Mouse (Mus musculus): ENCODE data around the gene Rab5c. TPM values are rescaled to one million over a fixed set of nuclear protein-coding genes. Genes with fewer than 3 reads are reported as not detected.

The Rab5c gene
- total RNA-seq, 2 experiments from 2014 or later: 40.3 to 42.7 TPM

DNA sequence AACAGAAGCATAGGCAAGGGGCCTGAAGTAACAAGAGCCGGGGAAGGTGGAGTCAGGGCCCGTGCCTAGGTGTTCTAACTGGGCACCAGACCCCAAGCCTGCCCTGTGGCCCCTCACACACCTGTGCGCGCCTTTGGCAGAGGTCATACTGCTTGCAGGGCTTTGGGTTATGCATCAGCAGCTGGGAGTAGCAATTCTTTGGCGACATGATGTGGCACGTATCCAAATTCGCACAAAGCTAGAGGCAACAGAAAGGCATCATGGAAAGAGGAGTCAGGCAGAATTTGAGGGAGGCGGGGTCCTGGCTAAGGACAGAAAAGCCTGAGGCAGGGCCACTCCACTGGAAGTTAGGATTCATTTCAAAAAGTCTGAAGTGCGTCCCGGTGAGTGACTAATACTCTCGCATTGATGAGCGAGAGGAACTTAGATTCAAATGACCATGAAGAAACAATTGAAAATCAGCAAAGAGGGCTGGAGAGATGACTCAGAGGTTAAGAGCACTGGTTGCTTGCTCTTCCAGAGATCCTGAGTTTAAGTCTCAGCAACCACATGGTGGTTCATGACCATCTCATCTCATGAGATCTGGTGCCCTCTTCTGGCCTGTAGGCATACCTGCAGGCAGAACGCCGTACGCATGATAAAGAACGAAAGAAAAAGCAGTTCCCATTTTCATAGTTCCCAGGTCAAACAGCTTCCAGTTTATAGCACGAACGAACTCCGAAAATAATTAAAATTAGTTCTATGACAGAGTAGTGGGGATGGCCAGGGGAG lies 35.7 kb downstream of the Rab5c start:
- DNase-seq (ENCODE audit: low spot score): peak; percentile 77

- DNase-seq (ENCODE audit: low spot score): peak; percentile 78
Measured at GRCm38 (mm10) chr11:100701301-100701700, 36.7 kb downstream of the Rab5c start.

DNA sequence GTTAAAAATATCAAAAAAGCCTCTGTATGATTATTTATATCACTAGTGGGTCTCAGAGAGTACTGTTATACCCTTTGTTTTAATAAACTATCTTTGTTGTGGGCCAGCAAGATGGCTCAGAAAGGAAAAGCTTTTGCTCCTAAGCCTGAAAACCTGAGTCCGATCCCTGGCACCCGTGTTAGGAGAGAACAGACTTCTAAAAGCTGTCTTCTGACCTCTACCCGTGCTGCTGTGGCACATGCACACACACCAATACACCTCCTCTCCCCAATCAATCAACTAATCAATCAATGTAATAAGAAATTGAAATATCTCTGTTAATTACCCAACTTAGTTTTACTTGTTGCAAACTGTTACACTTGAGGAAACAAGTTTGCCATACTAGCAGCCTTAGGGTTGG lies 37.3 kb downstream of the Rab5c start:
- no peak for DNase-seq (ENCODE audit: low spot score)

GRCm38 (mm10) chr11:100697921-100698320 lies 40.1 kb downstream of the Rab5c start:
- DNase-seq (ENCODE audit: low spot score): no peak

DNA sequence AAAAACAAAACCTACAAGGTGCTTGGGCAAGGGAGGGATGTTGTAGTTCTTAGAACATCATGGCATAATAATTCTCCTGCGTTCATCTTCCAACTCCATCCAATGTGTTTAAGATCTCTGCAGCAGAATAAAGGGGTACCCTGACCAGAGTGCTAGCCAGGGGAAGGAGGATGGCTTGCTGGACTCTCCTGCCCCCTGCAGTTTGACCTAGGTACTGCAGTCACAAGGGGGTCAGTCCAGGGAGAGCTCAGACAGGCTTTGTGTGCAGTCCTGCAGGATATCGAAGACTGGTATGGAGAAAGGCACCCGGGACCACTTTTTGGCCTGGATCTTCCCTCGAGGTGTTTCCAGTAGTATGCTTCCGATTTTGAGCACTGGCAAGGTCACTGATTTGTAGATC lies 43.1 kb downstream of the Rab5c start:
- peak; percentile 86 for DNase-seq (ENCODE audit: low spot score)

DNA sequence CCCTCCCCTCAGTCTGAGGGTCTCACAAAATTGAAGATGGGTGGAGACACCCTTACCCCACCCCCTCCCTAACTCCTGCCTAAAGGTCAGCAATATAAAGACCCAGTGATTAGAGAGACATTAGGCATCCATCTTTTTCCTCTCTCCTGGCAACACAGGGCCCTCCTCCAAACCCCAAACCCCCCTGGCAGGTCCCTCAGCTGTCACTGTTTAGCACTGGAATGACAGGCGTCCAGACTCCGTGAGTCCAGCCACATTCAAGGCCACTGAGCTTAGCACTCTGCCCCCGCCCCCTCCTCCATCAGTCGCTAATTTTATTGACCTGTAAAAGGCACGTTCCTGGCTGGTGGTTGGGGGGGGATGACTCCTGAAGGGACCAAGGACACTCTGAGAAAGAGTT lies 44.9 kb downstream of the Rab5c start:
- no peak for DNase-seq (ENCODE audit: low spot score)

GRCm38 (mm10) chr11:100692164-100692616 lies 45.8 kb downstream of the Rab5c start, which contains the start of gene Zfp385c:
Gene Zfp385c, minus strand, starts transcription at chr11:100692455.
- DNase-seq (ENCODE audit: low spot score): no peak

DNA sequence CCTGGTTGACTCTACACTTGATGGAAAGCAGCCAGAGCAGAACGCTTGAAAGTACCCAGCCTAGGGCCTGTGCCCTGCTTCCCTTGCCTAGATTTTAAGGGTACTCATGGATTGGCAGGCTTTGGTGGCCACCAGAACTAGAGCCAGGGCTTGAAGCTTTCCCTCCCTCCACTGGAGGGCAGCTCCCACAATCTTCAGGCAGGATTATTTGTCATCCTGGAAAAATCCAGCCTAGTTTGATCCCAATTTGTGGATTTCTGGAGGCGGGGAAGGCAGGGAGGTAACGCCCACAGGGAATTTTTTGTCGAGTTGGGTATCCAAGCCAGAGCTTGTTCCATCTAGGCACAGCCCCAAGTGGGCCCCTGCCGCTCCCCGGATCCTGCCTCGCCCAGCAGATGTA lies 47.6 kb downstream of the Rab5c start:
- DNase-seq (ENCODE audit: low spot score): no peak

GRCm38 (mm10) chr11:100688443-100688842 lies 49.6 kb downstream of the Rab5c start:
- no peak for DNase-seq (ENCODE audit: low spot score)

GRCm38 (mm10) chr11:100687265-100687664 lies 50.8 kb downstream of the Rab5c start:
- DNase-seq (ENCODE audit: low spot score): no peak

- DNase-seq (ENCODE audit: low spot score): no peak
Measured at GRCm38 (mm10) chr11:100685371-100685770, 52.6 kb downstream of the Rab5c start.

DNA sequence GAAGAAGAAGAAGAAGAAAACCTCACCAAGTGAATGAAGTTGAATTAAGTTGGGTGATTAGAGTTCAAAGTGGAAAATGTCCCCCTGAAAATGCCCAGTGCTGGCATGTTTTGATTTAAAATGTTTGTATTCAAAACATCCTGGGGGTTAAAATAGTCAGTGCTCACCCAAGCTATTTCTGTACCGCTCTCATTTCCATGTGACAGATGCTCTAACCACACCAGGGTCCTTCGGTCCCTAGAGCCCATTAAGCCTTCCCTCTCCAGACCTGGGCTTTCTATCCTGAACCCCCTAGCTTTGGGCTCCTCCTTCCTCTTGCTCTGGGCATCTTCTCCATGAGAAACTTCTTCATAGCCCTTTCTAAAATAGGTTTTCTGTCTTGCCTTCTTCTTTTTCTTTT lies 53.9 kb downstream of the Rab5c start:
- DNase-seq (ENCODE audit: low spot score): no peak

DNA sequence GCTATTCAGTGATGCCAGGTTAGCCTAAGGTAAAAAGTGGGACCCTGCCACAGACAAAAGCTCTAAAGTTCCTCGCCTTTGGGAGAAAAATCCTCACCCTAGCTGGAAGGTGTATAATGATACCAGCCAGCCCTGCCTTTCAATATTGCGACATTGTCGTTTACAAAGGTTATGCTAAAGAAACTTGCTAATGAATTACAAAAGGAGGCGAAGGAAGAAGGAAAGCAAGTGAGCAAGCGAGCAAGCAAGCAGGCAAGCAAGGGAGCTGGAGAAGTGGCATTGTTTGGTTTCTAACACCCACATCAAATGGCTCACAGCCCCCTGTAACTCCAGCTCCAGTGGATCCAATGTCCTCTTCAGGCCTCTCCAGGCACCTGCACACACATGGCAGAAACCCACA lies 55.5 kb downstream of the Rab5c start:
- DNase-seq (ENCODE audit: low spot score): no peak

DNA sequence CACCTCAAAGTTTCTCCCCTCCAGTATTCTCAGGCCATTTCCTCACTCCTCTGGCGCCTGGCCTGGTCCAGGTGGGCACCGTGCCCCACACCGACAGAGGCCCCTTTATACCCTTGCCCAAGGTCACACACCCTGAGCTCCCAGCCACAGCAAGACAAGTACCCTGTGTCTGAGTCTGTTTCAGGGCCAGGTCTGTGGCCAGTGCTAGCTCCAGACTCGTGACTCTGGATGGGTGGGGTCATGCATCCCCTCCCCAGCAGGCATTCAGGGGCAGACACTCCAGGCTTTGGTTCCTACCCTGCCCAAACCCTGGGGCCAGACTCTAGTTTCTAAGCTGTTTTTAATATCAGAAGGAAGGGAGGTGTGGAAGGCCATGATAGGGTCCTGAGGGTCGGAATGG lies 56.2 kb downstream of the Rab5c start:
- DNase-seq (ENCODE audit: low spot score): no peak

DNA sequence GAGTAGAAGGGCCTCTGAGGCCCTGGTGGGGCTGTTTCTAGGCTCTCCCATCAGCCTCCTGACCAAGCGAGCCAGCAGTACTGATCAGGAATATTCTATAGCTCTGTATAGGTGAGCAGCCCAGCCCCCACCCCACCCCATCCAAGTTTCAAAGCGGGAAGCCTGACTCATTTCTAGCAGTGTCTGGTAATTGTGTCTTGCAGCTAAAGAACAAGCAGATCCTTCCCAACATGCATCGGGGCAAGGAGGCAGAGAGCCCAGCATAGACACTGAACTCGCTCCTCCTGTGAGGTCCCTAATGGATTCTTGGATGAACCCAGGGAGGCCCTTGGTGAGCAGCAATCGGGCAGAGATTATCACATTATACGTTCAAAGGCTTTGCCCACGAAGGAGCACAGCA lies 60.2 kb downstream of the Rab5c start:
- no peak for DNase-seq (ENCODE audit: low spot score)

DNA sequence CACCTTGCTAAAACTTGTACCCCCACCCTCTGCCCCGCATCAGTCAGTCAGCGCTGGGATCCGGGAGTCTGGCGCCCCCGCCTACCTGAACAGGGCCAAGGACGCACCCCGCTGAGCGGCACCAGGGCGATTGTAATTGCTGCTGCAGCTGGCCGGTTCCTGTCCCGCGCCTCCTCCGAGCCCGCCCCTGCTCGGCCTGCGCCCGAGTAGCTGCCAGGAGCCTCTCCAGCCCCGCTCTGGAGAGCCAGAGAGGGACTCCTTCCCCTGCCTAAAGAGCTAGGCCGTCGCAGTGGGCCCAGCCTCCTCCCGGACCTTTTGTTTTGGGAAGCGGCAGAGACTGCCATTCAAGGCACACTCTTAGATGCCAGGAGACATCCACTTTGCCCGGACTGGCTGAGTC lies 64.8 kb downstream of the Rab5c start:
- peak; percentile 56 for DNase-seq (ENCODE audit: low spot score)

DNA sequence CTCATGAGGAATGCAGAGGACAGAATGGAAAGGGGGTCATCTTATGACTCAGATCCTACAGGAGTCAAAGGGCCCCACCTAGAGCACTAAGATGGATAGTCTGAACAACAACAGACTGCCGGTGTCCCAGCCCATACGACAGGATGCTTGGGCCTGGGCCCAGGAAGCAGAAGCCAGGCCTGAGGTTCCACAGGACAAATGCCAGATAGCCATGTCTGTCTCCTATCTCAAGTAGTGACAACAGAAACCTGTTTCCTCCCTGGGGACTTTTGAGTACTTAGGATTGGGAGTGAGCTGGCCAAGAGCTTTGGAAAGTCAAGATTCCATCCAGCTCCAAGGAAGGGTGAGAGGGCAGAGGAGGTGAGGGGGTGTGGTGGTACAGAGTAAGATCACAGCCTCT lies 66.1 kb downstream of the Rab5c start:
- no peak for DNase-seq (ENCODE audit: low spot score)

- DNase-seq (ENCODE audit: low spot score): no peak
Measured at GRCm38 (mm10) chr11:100671049-100671448, 67.0 kb downstream of the Rab5c start.

Other genes with a start within 250 kb of the Rab5c start
- 10 to 100 TPM in 1 of 2 experiments, 1 to 10 TPM in 1; 9.5 to 12.2 TPM for gene Acly, start 210.2 kb downstream of the Rab5c start, total RNA-seq (2021)
- under 1 TPM; 0.33 to 0.48 TPM for gene Ttc25, start 192.6 kb downstream of the Rab5c start, total RNA-seq (2021)
- gene Cnp, start 163.3 kb downstream of the Rab5c start, total RNA-seq (2021): 1 to 10 TPM; 3.8 to 5.0 TPM
- gene Nkiras2, start 119.0 kb downstream of the Rab5c start, total RNA-seq (2021): 10 to 100 TPM; 16.6 to 17.4 TPM
- gene Dnajc7, start 118.0 kb downstream of the Rab5c start, total RNA-seq (2021): 100 to 1,000 TPM in 1 of 2 experiments, 10 to 100 TPM in 1; 81.1 to 111 TPM
- gene Zfp385c, start 45.8 kb downstream of the Rab5c start, total RNA-seq (2021): under 1 TPM; 0.28 to 0.41 TPM
- gene Dhx58, start 33.9 kb downstream of the Rab5c start, total RNA-seq (2021): under 1 TPM; 0.16 to 0.21 TPM
- gene Kat2a, start 25.8 kb downstream of the Rab5c start, total RNA-seq (2021): 10 to 100 TPM; 10.1 to 11.1 TPM
- gene Hspb9, start 24.4 kb downstream of the Rab5c start, total RNA-seq (2021): not detected
- gene Kcnh4, start 21.7 kb upstream of the Rab5c start, total RNA-seq (2021): not detected
- gene Hcrt, start 24.7 kb upstream of the Rab5c start, total RNA-seq (2021): not detected
- gene Ghdc, start 32.7 kb upstream of the Rab5c start, total RNA-seq (2021): 1 to 10 TPM; 5.2 to 5.7 TPM
- 100 to 1,000 TPM; 125 to 170 TPM for gene Stat5b, start 112.5 kb upstream of the Rab5c start, total RNA-seq (2021)
- gene Stat5a, start 121.1 kb upstream of the Rab5c start, total RNA-seq (2021): 10 to 100 TPM; 11.3 to 13.3 TPM
- gene Stat3, start 201.3 kb upstream of the Rab5c start, total RNA-seq (2021): 10 to 100 TPM; 38.1 to 48.6 TPM
- 100 to 1,000 TPM; 128 to 153 TPM for gene Cavin1, start 232.7 kb upstream of the Rab5c start, total RNA-seq (2021)